Mouse (Mus musculus): ENCODE measurements around the gene Ndufaf2.

GRCm38 (mm10) chr13:108060936-108061578 is 97.4 kb downstream of the Ndufaf2 start:
- TF ChIP-seq FLI1 (IDR thresholded peaks at IDR 0.05; ENCODE audit: low read length) (no peak), GATA1 (IDR thresholded peaks at IDR 0.05; ENCODE audit: borderline replicate concordance, low read length) (no peak)
